26 mouse cellular contexts compared by ENCODE assay signal in genomic region chr6:81801804-81802203, GRCm38 (mm10).
"Had no signal": no experiment of that assay in that cellular context is flagged by ENCODE, and none has a peak within 500 bp of the region (broad histone marks: within the 10 kb centered on the region; RNA-seq: fewer than 3 reads in every experiment).

No protein-coding gene starts in this region.

- H3K27me3 ChIP-seq: heart, embryonic 12.5 days; hindbrain, embryonic 12.5 days; intestine, embryonic 15.5 days; limb, embryonic 12.5 days; liver, embryonic 13.5 days; liver, embryonic 15.5 days had no signal

- ATAC-seq: hindbrain, embryonic 16.5 days; inflammation-experienced regulatory T-cells, adult 6 months; intestine, embryonic 15.5 days; intestine, postnatal 0 days; liver, postnatal 0 days had no signal

- H3K9me3 ChIP-seq: heart, embryonic 12.5 days; hindbrain, embryonic 10.5 days; hindbrain, embryonic 12.5 days; intestine, embryonic 15.5 days; limb, embryonic 10.5 days; liver, embryonic 15.5 days had no signal

- H3K36me3 ChIP-seq: heart, embryonic 12.5 days; hindbrain, embryonic 10.5 days; hindbrain, embryonic 12.5 days; intestine, embryonic 15.5 days; limb, embryonic 10.5 days; limb, embryonic 12.5 days; liver, embryonic 13.5 days; liver, embryonic 15.5 days had no signal

- DNase-seq: gastrocnemius, postnatal 14 days; gastrocnemius, postnatal 36 days; heart, adult 2 months; heart, postnatal 10 days; heart, postnatal 4 days; kidney, adult 18-20 months; kidney, adult 8-10 months; kidney, postnatal 10 days; kidney, postnatal 25 days; kidney, postnatal 4 days; layer of hippocampus, adult 9-11 months; liver; liver, embryonic 13.5 days; liver, postnatal 0 days had no signal

- H3K4me2 ChIP-seq: heart, embryonic 12.5 days; hindbrain, embryonic 12.5 days; hindbrain, embryonic 14.5 days; intestine, embryonic 15.5 days; limb, embryonic 12.5 days; liver, embryonic 11.5 days; liver, embryonic 13.5 days; liver, embryonic 15.5 days had no signal

- H3K4me1 ChIP-seq: heart, embryonic 12.5 days; hindbrain, embryonic 10.5 days; intestine, embryonic 15.5 days; limb, embryonic 10.5 days; limb, embryonic 12.5 days; liver, embryonic 13.5 days; liver, embryonic 15.5 days had no signal

- H3K4me3 ChIP-seq: heart, adult 2 months; heart, embryonic 12.5 days; hindbrain, embryonic 10.5 days; hindbrain, embryonic 12.5 days; intestine, embryonic 15.5 days; limb, embryonic 10.5 days; limb, embryonic 12.5 days; liver, embryonic 13.5 days; liver, embryonic 15.5 days had no signal

- H3K27ac ChIP-seq: heart, adult 2 months; hindbrain, embryonic 10.5 days; hindbrain, embryonic 12.5 days; hindbrain, embryonic 14.5 days; intestine, embryonic 15.5 days; limb, embryonic 10.5 days; limb, embryonic 12.5 days; liver, embryonic 13.5 days; liver, embryonic 15.5 days had no signal

- H3K9ac ChIP-seq: heart, embryonic 12.5 days; hindbrain, embryonic 12.5 days; hindbrain, embryonic 14.5 days; intestine, embryonic 15.5 days; limb, embryonic 12.5 days; liver, embryonic 13.5 days; liver, embryonic 15.5 days; liver, postnatal 0 days had no signal
